Mouse (Mus musculus) cortical plate, adult 2 months (tissue): ENCODE data around the gene Tap2. TPM values are rescaled to one million over a fixed set of nuclear protein-coding genes. Genes with fewer than 3 reads are reported as not detected.

Experiments used
- H3K27ac ChIP-seq: fragments of 200-500 bp; 2 replicates; pipeline ENCODE4 v1.5.1; 2012; ENCODE audit warnings: low read length, control low read depth, inconsistent platforms; ENCODE audit not compliant: insufficient read depth
- H3K4me1 ChIP-seq: fragments of 200-500 bp; 2 replicates; pipeline ENCODE4 v1.6.1; 2011; ENCODE audit warnings: low read length; ENCODE audit not compliant: control insufficient read depth, insufficient read depth
- H3K4me3 ChIP-seq: fragments of 200-500 bp; 2 replicates; pipeline ENCODE4 v1.5.1; 2011; ENCODE audit warnings: mild to moderate bottlenecking, low read length, control low read depth; ENCODE audit not compliant: insufficient read depth
- CTCF ChIP-seq: fragments of 200-500 bp; IDR thresholded peaks from 2 replicates; pipeline ENCODE4 v1.5.1; 2011; ENCODE audit warnings: mild to moderate bottlenecking, control low read depth, low read length; ENCODE audit not compliant: insufficient read depth; ENCODE audit errors: extremely low read depth
- POLR2A ChIP-seq: fragments of 200-500 bp; IDR thresholded peaks from 2 replicates; pipeline ENCODE4 v1.6.1; 2011; ENCODE audit warnings: mild to moderate bottlenecking, low read length, control low read depth; ENCODE audit not compliant: insufficient read depth; ENCODE audit errors: extremely low read depth
- polyA plus RNA-seq: library from polyadenylated mRNA; depleted of rRNA; stranded (reverse); fragments of >200 nt; gene quantifications from 2 replicates; pipeline ENCODE4 v1.2.3, GENCODE M21; 2012

The Tap2 gene
- polyA plus RNA-seq, 1 experiment, result 8.3 TPM

- H3K27ac ChIP-seq, result no peak overlapping the region
- no peaks in the 10 kb centered on the region for H3K4me1 ChIP-seq
- H3K4me3 ChIP-seq, result no peak overlapping the region
- TF ChIP-seq CTCF, result no peak
- no peak for TF ChIP-seq POLR2A
Observed at GRCm38 (mm10) chr17:34177179-34177578, 26.1 kb upstream of the Tap2 start.

GRCm38 (mm10) chr17:34179019-34179418, 24.3 kb upstream of the Tap2 start:
- H3K27ac ChIP-seq, result no peak overlapping the region
- H3K4me1 ChIP-seq, result no peaks in the 10 kb centered on the region
- no peak overlapping the region for H3K4me3 ChIP-seq
- no peak for TF ChIP-seq POLR2A
- no peak for TF ChIP-seq CTCF

DNA sequence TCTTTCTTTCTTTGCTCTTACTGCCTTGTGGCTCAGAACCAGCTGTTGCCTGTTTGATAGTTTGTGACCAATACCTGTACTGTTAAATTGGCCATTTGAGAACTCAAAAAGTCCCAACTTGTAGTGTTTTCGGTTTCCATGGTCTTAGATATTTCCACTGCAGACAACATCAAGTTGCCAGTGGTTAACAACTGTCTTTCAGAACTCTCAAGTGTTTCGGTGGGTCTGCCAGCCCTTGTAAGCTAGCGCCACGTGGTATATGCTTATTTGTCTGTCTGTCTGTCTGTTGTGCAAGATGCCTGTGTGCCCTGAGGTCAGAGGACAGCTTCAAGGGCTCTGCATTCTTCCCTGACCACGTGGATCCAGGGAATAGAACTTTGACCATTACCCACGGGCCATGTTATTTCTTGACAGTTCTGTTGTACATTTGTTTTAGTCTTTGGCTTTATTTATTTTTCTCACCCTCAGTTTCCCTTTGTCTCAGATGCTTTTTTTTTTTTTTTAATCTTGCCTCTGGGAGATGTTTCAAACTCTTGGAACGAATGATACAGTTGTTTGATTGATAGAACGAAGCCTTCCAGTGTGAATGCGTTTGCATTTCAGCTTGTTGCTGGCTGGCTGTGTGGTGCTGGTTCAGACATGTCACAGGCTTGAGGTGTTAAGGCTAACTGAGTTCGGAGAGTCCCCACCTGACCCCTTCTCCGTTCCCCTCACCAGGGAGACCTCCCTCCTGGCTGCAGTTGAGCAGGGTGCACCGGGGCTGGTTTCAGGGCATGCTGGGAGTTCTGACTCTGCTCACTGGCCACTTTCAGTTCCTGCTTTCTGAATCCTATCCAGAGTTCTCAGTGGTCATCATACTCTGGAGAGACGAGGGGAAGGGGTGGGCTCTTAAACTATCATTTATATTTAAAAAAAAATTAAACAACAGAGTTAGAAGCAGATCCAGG, 23.1 kb upstream of the Tap2 start:
- H3K4me3 ChIP-seq, result no peak overlapping the region
- no peak overlapping the region for H3K27ac ChIP-seq
- H3K4me1 ChIP-seq, result no peaks in the 10 kb centered on the region
- no peak for TF ChIP-seq POLR2A
- TF ChIP-seq CTCF, result no peak

DNA sequence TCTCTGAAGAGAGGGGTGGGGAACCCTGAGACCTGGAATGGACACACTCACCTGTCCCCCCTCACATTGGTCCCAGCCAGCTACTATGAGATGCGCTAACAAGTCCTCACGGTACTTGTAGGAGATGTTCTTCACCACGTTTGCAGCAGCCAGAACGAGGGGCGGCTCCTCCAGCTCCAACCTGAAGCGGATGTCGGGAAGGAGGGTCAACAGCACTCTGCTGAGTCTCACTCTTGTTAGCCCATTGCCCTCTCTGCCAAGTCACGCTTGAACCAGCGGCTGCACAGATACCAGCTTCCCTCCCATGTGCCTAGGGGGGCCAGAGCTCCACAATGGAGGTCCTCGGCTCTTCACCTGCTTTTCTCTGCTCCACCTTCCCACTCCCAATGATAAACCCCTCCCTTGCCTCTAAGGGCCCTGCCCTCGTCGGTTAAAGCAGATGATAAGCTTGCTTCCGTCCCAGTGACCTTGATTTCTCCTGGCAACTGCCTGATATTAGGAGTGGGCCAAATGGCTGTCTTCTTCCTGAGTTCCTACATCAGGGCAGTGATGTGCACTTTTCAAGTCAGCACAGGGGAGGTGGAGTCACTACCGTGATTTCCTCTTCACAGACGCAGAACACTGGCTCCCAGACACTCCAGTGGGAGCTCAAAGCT, 19.6 kb upstream of the Tap2 start:
- no peaks in the 10 kb centered on the region for H3K4me1 ChIP-seq
- no peak overlapping the region for H3K4me3 ChIP-seq
- no peak overlapping the region for H3K27ac ChIP-seq
- no peak for TF ChIP-seq POLR2A
- no peak for TF ChIP-seq CTCF

GRCm38 (mm10) chr17:34185526-34185925, 17.8 kb upstream of the Tap2 start:
- Histone ChIP-seq H3K4me3 (no peak overlapping the region), H3K27ac (no peak overlapping the region), H3K4me1 (no peaks in the 10 kb centered on the region)
- no peak for TF ChIP-seq POLR2A
- TF ChIP-seq CTCF, result no peak

DNA sequence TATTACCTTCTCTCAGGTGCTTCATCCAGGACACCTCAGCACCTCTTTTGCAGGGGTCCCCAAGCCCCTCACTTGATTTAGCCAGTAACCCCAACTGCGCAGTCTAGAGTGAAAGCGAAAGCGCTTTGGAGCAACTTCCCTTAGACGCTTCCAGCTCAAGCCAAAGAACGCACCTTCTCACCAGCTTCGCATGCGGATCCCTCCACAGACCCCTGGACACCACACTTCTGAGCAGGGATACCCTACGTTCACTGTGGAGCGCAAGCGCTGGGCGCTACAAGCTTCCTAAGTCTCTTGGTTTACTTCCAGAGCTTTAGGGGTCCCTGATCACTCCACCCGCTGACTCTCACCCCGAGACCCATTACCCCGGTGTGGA, 16.5 kb upstream of the Tap2 start:
- H3K4me3 ChIP-seq, result peak overlapping the region; percentile 74
- no peak overlapping the region for H3K27ac ChIP-seq
- no peaks in the 10 kb centered on the region for H3K4me1 ChIP-seq
- no peak for TF ChIP-seq CTCF
- no peak for TF ChIP-seq POLR2A

DNA sequence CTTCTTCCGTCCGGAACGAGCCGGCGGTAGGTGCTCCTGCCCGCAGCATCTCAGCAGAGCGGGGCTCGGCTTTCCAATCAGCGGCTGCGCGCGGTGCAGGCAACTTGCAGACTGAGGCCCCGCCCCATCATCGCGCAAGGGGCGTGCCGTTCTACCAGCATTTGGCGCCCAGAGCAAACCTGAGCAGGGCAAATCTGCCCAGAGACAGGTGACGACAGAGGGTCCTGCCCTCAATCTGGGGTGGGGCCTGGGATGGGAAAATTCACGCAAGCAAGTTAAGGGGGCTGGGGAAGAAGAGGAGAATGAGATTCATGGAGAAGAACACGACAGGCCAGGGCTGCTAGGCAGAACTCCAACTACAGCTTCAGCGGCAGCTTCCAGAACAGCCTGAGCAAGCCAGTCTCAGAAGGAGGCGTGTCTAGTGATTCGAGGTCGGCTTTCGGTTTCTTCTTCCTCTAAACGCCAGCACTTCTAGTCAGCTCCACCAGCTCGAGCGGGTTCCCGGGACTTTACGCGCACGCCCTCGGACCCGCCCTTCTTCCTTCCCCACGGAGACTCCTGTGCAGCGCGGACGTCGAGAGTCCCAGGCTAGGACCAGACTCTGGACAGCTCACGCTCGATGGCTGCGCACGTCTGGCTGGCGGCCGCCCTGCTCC, 15.9 kb upstream of the Tap2 start, which contains the start of the genes Tap1 and Psmb9:
Tap1 (plus strand) TSS at position 293 of the 656 bp plus-strand sequence.
Psmb9 (minus strand) TSS at position 504 of the 656 bp plus-strand sequence.
- no peaks in the 10 kb centered on the region for H3K4me1 ChIP-seq
- H3K4me3 ChIP-seq, result peak within 1 kb of the TSS; percentile 74
- TF ChIP-seq POLR2A (no peak), CTCF (no peak)
- 0 out of 2 replicates have a peak within 1 kb of the TSS, but pooled peaks have one; percentile 16 for H3K27ac ChIP-seq

DNA sequence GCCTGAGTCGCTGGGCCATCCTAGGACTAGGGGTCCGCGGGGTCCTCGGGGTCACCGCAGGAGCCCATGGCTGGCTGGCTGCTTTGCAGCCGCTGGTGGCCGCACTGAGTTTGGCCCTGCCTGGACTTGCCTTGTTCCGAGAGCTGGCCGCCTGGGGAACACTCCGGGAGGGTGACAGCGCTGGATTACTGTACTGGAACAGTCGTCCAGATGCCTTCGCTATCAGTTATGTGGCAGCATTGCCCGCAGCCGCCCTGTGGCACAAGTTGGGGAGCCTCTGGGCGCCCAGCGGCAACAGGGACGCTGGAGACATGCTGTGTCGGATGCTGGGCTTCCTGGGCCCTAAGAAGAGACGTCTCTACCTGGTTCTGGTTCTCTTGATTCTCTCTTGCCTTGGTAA, 15.3 kb upstream of the Tap2 start:
- Histone ChIP-seq H3K4me1 (no peaks in the 10 kb centered on the region), H3K4me3 (peak overlapping the region; percentile 74; the same call in 1 of the 2 replicates), H3K27ac (0 out of 2 replicates have a peak overlapping the region, but pooled peaks have one; percentile 16)
- TF ChIP-seq POLR2A (no peak), CTCF (no peak)

DNA sequence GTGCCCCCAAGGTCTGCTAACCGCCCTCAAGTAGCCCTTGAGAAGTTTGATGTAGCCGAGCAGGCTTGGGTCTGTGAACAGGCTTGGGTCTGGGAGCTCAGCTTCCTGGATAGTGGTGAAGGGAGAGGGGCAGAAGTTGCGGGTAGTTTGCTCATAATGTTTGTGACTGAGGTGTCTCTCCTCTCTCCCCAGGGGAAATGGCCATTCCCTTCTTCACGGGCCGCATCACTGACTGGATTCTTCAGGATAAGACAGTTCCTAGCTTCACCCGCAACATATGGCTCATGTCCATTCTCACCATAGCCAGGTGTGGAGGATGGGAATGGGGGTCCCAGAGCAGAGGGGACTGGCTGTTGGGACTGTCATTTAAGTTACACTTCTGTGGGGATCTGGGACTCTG, 14.3 kb upstream of the Tap2 start:
- no peak for TF ChIP-seq POLR2A
- no peak for TF ChIP-seq CTCF
- no peak overlapping the region for H3K27ac ChIP-seq
- H3K4me1 ChIP-seq, result no peaks in the 10 kb centered on the region
- no peak overlapping the region for H3K4me3 ChIP-seq
